Mouse (Mus musculus) intestine, postnatal 0 days (tissue): Measurements from ENCODE around the gene Ccdc162. TPM values are rescaled to one million over a fixed set of nuclear protein-coding genes. Genes with fewer than 3 reads are reported as not detected.

Experiments used
- ATAC-seq: fragments of 200-750 bp; cut with Nextera tagmentation; 2 replicates; pipeline ENCODE4 v1.8.0; 2017; ENCODE audit warnings: mild to moderate bottlenecking, moderate TSS enrichment, moderate library complexity
- H3K27ac ChIP-seq: fragments of 300-500 bp; sonication (generic); 2 replicates; pipeline ENCODE4 v1.5.1; 2014; ENCODE audit warnings: mild to moderate bottlenecking, low read depth, low read length, moderate library complexity
- H3K27me3 ChIP-seq: fragments of 300-500 bp; sonication (generic); replicated peaks from 2 replicates; pipeline ENCODE4 v1.6.1; 2014; ENCODE audit warnings: low read length, mixed read lengths; ENCODE audit not compliant: control insufficient read depth, insufficient read depth
- H3K36me3 ChIP-seq: fragments of 300-500 bp; sonication (generic); 2 replicates; pipeline ENCODE4 v1.6.1; 2014; ENCODE audit warnings: mild to moderate bottlenecking, moderate library complexity; ENCODE audit not compliant: control insufficient read depth, insufficient read depth
- H3K4me1 ChIP-seq: fragments of 300-500 bp; sonication (generic); replicated peaks from 2 replicates; pipeline ENCODE4 v1.6.1; 2014; ENCODE audit warnings: antibody characterized with exemption, low read length, mixed read lengths; ENCODE audit not compliant: control insufficient read depth, insufficient read depth
- H3K4me2 ChIP-seq: fragments of 300-500 bp; sonication (generic); replicated peaks from 2 replicates; pipeline ENCODE4 v1.6.1; 2014; ENCODE audit warnings: low read depth, mild to moderate bottlenecking, moderate library complexity
- H3K4me3 ChIP-seq: fragments of 300-500 bp; sonication (generic); 2 replicates; pipeline ENCODE4 v1.5.1; 2014; ENCODE audit warnings: low read depth, low read length
- H3K9ac ChIP-seq: fragments of 300-500 bp; sonication (generic); 2 replicates; pipeline ENCODE4 v1.6.1; 2014; ENCODE audit warnings: mild to moderate bottlenecking, low read depth, low read length
- H3K9me3 ChIP-seq: fragments of 300-500 bp; sonication (generic); 2 replicates; pipeline ENCODE4 v1.6.1; 2016; ENCODE audit warnings: mixed run types; ENCODE audit not compliant: control insufficient read depth
- CTCF ChIP-seq: sonication (generic); IDR thresholded peaks from 2 replicates; pipeline ENCODE4 v1.5.1; 2016; ENCODE audit warnings: low read depth, mild to moderate bottlenecking, control low read depth, antibody characterized with exemption, moderate library complexity
- WGBS: fragments of 180-500 bp; shearing (Covaris S2); extraction: QIAGEN DNeasy Blood & Tissue Kit; methylation state at CpG from one replicate; pipeline ENCODE4 v1.1.7; 2014; 5-methylcytosine and 5-hydroxymethylcytosine counted together
- polyA plus RNA-seq: library from polyadenylated mRNA; unstranded; fragments of >200 nt; fragmentation: Nextera tagmentation; extraction: Ambion mirVana; gene quantifications from 2 replicates; pipeline ENCODE4 v1.2.1, GENCODE M21; 2015

Ccdc162 gene
- polyA plus RNA-seq, 1 experiment from 2014 or later: 8.3 TPM

DNA sequence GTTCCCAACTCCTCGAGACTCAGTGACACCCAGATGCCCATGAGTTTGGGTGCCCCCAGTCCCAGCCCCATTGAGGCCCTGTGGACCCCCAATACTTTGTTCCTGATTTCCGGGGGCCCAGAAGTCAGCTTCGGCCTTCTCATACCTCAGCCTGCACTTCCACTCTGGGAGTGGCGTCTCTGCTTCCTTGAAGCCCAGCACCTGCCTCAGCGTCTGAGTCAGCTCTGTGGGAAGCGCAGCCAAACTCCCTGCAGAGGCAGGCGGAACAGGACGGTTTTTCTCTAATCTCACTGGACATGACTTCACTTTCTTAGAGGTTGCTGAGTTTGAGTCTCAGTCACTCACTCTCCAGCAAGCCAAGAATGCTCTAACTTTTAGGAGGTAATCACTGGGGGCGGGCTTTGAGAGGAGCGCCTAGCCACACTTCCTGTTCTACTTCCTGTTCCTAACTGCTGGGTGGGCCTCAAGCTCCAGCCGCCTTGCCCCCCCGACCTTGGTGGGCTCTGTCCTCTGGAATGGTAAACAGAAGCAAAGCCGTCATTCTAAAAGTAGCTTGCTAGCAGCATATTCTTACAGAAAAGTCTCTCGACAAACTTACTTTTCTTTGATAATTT lies 35.5 kb upstream of the Ccdc162 start:
- ATAC-seq: no peak
- Histone ChIP-seq H3K4me2 (no peak overlapping the region), H3K36me3 (no peaks in the 10 kb centered on the region), H3K9ac (no peak overlapping the region), H3K27me3 (no peaks in the 10 kb centered on the region), H3K4me3 (no peak overlapping the region), H3K9me3 (no peaks in the 10 kb centered on the region), H3K4me1 (no peaks in the 10 kb centered on the region), H3K27ac (no peak overlapping the region)
- TF ChIP-seq CTCF: no peak
- 80% methylated on average over 14 of the region's 14 CpGs for WGBS

DNA sequence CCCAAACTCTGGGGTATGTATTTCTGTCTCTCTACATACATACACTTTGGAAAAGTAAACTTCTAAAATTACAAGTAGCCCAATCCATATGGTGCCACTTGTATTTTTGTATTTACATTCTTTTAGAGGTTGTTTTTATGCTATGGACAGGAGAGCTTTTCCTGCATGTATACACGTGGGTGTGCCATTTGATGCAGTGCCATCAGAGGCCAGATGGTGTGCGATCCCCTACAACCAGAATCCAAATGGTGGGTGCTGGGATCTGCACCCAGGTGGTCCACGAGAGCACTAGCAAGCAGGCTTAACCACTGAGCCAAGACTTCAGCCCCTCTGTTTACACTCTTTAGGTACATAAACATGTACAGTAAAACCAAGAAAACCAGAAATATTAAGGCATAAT lies 32.9 kb upstream of the Ccdc162 start:
- Histone ChIP-seq H3K27me3 (no peaks in the 10 kb centered on the region), H3K9me3 (no peaks in the 10 kb centered on the region), H3K4me3 (no peak overlapping the region), H3K36me3 (no peaks in the 10 kb centered on the region), H3K27ac (no peak overlapping the region), H3K9ac (no peak overlapping the region), H3K4me1 (no peaks in the 10 kb centered on the region), H3K4me2 (no peak overlapping the region)
- no peak for ATAC-seq
- 67% methylated on average over 3 of the region's 3 CpGs for WGBS
- no peak for TF ChIP-seq CTCF

DNA sequence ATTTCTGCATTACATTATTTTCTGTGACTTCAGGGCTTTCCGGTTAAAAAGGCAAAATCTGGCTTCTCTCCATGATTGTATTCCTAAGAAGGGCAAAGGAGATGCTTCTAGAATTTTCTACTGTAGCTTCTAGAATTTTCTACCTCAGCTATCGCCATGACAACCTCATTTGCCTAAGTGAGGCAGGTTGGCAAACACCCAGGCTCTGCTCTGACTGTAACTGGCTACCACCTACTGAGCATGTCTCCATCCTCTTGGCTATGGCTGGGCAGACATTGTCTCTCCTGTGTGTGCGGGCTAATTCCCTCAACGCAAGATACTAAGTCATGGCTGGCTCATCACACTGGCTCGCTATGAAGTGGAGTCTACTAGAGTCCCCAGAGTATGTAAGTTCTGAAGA lies 30.1 kb upstream of the Ccdc162 start:
- Histone ChIP-seq H3K4me1 (no peaks in the 10 kb centered on the region), H3K4me2 (no peak overlapping the region), H3K9me3 (no peaks in the 10 kb centered on the region), H3K9ac (no peak overlapping the region), H3K4me3 (no peak overlapping the region), H3K27me3 (no peaks in the 10 kb centered on the region), H3K36me3 (no peaks in the 10 kb centered on the region), H3K27ac (no peak overlapping the region)
- WGBS: 93% methylated on average over 5 of the region's 5 CpGs
- ATAC-seq: no peak
- TF ChIP-seq CTCF: no peak

DNA sequence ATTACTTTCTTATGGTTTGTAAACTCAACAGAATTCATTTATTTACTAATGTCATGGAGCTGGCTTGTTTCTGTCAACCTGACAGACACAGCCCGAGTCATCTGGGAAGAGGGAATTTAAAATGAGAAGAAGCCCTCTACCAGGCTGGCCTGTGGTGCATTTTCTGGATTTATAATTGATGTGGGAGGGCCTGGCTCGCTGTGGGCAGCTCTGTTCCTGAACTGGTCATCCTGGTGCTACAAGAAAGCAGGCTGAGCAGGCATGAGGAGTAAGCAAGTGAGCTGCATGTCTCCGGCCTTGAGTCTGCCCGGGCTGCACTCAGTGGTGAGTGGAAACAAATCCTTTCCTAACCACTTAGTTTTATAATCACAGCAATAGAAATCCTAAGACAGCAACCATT lies 27.6 kb upstream of the Ccdc162 start:
- 68% methylated on average over 4 of the region's 4 CpGs for WGBS
- TF ChIP-seq CTCF: no peak
- Histone ChIP-seq H3K27me3 (no peaks in the 10 kb centered on the region), H3K4me2 (no peak overlapping the region), H3K4me1 (no peaks in the 10 kb centered on the region), H3K27ac (no peak overlapping the region), H3K36me3 (no peaks in the 10 kb centered on the region), H3K4me3 (no peak overlapping the region), H3K9me3 (no peaks in the 10 kb centered on the region), H3K9ac (no peak overlapping the region)
- no peak for ATAC-seq

DNA sequence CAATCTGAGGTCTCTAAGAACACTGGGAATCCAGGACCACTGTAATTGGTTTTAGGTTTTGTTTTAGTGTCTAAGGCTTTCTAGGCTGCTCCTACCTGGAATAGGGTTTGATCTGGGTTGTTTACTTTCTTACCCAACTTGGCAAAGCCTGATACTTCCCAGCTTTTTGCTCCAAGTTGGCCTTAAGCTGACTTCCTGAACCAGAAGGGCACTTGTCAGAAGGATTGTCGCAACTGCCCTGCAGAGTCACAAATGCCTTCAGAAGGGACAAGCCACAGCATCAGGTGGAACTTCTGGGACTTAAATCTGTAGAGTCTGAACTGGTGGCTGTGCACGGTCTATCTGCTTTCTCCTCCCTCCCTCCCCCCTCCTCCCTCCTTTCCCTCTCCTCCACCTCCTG lies 23.8 kb upstream of the Ccdc162 start:
- 66% methylated on average over 2 of the region's 2 CpGs for WGBS
- H3K27ac ChIP-seq: no peak overlapping the region

DNA sequence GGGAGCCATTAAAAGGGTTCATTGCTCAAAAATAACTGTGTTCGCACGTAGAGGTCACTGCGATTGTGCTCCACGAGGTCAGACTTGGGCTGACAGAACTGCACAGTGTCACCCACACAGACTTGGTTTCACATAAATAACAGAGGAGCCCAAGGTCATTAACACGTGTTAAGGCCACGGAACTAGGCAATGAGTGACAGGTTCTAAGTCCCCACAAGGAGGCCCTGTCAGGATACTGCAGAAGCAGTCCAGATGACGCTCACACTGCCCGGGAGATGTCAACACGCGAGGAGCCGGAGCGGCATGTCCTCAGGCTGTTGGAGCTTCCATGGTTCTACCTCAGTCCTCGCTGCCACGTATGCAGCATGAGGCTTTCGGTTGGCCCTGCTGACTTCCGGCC lies 20.8 kb upstream of the Ccdc162 start:
- Histone ChIP-seq H3K4me1 (no peaks in the 10 kb centered on the region), H3K27me3 (no peaks in the 10 kb centered on the region), H3K4me3 (no peak overlapping the region), H3K4me2 (no peak overlapping the region), H3K9ac (no peak overlapping the region), H3K27ac (no peak overlapping the region), H3K36me3 (no peaks in the 10 kb centered on the region; the same call in 1 of the 2 replicates), H3K9me3 (no peaks in the 10 kb centered on the region)
- no peak for TF ChIP-seq CTCF
- WGBS: 96% methylated on average over 16 of the region's 16 CpGs
- ATAC-seq: no peak

More for the DNA sequence above, 23.8 kb upstream of the Ccdc162 start:
- H3K9ac ChIP-seq: no peak overlapping the region
- H3K4me1 ChIP-seq: no peaks in the 10 kb centered on the region
- no peak overlapping the region for H3K4me2 ChIP-seq
- H3K27me3 ChIP-seq: no peaks in the 10 kb centered on the region
- no peak for ATAC-seq
- H3K9me3 ChIP-seq: no peaks in the 10 kb centered on the region
- no peaks in the 10 kb centered on the region; the same call in 1 of the 2 replicates for H3K36me3 ChIP-seq
- H3K4me3 ChIP-seq: no peak overlapping the region
- TF ChIP-seq CTCF: no peak

DNA sequence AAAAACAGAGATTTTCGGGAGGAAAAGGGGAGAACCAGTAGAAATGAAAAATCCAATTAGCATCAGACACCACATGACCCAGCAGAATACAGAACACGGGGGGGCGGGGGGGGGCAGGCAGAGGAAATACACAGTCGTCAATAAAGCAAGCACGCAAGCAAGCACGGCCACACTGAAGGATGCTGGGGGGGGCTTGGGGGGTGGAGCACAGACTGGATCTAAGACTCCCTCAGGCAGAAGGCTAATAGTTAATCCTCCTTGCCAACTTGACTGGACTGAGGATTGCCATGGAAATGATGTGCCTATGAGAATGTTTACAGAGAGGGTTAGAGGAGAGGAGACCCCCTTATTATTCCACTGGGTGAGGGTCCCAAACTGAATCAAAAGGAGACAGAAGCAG lies 19.0 kb upstream of the Ccdc162 start:
- Histone ChIP-seq H3K9ac (no peak overlapping the region), H3K36me3 (peaks cover 4% of the 10 kb centered on the region; the same call in 1 of the 2 replicates), H3K4me2 (no peak overlapping the region), H3K4me3 (no peak overlapping the region), H3K4me1 (no peaks in the 10 kb centered on the region), H3K27ac (no peak overlapping the region), H3K27me3 (no peaks in the 10 kb centered on the region), H3K9me3 (no peaks in the 10 kb centered on the region)
- 75% methylated on average over 6 of the region's 6 CpGs for WGBS
- no peak for TF ChIP-seq CTCF
- no peak for ATAC-seq
